Mouse (Mus musculus) liver, postnatal 0 days (tissue): ENCODE results near the gene Lrrc59. TPM values are rescaled to one million over a fixed set of nuclear protein-coding genes. Genes with fewer than 3 reads are reported as not detected.
A peak's percentile ranks its signal among the peaks of the same experiment; 100 is the strongest.

ENCODE experiments used
- ATAC-seq: fragments of 200-750 bp; cut with Nextera tagmentation; 2 replicates; pipeline ENCODE4 v1.8.0; 2017; ENCODE audit warnings: mild to moderate bottlenecking, moderate library complexity
- DNase-seq: peaks from one replicate; pipeline ENCODE4 v3.0.0-alpha.2; 2016
- H3K27ac ChIP-seq: fragments of 300-500 bp; sonication (generic); 2 replicates; pipeline ENCODE4 v1.5.1; 2014; ENCODE audit warnings: antibody characterized with exemption, moderate library complexity, mild to moderate bottlenecking, low read depth
- H3K27me3 ChIP-seq: fragments of 300-500 bp; sonication (generic); 2 replicates; pipeline ENCODE4 v1.6.1; 2014; ENCODE audit warnings: low read length, control low read depth, mixed read lengths; ENCODE audit not compliant: insufficient read depth
- H3K36me3 ChIP-seq: fragments of 300-500 bp; sonication (generic); replicated peaks from 2 replicates; pipeline ENCODE4 v1.6.1; 2014; ENCODE audit warnings: mild to moderate bottlenecking, control low read depth, low read length, moderate library complexity, mixed read lengths; ENCODE audit not compliant: insufficient read depth
- H3K4me1 ChIP-seq: fragments of 300-500 bp; sonication (generic); 2 replicates; pipeline ENCODE4 v1.6.1; 2014; ENCODE audit warnings: antibody characterized with exemption, mild to moderate bottlenecking, control low read depth; ENCODE audit not compliant: insufficient read depth
- H3K4me2 ChIP-seq: fragments of 300-500 bp; sonication (generic); 2 replicates; pipeline ENCODE4 v1.6.1; 2014; ENCODE audit warnings: low read depth, mild to moderate bottlenecking, low read length, moderate library complexity, mixed read lengths
- H3K4me3 ChIP-seq: fragments of 300-500 bp; sonication (generic); 2 replicates; pipeline ENCODE4 v1.5.1; 2014; ENCODE audit warnings: low read depth, low read length
- H3K9ac ChIP-seq: fragments of 300-500 bp; sonication (generic); replicated peaks from 2 replicates; pipeline ENCODE4 v1.6.1; 2014; ENCODE audit warnings: mild to moderate bottlenecking, moderate library complexity
- H3K9me3 ChIP-seq: fragments of 300-500 bp; sonication (generic); 2 replicates; pipeline ENCODE4 v1.6.1; 2016; ENCODE audit warnings: mild to moderate bottlenecking, control low read depth, low read length, mixed read lengths
- CTCF ChIP-seq: sonication (generic); IDR thresholded peaks from 2 replicates; pipeline ENCODE4 v1.5.1; 2016; ENCODE audit warnings: antibody characterized with exemption, low read depth
- EP300 ChIP-seq: IDR thresholded peaks from 2 replicates; pipeline ENCODE4 v1.6.1; 2016; ENCODE audit warnings: antibody characterized with exemption, low read depth, mild to moderate bottlenecking
- WGBS: fragments of 180-500 bp; shearing (Covaris S2); extraction: QIAGEN DNeasy Blood & Tissue Kit; methylation state at CpG from one replicate; pipeline ENCODE4 v1.1.7; 2014; ENCODE audit not compliant: insufficient replicate concordance; 5-methylcytosine and 5-hydroxymethylcytosine counted together
- polyA plus RNA-seq: library from polyadenylated mRNA; unstranded; fragments of >200 nt; fragmentation: Nextera tagmentation; extraction: Ambion mirVana; gene quantifications from 2 replicates; pipeline ENCODE4 v1.2.1, GENCODE M21; 2015

The Lrrc59 gene
- polyA plus RNA-seq, 1 experiment from 2014 or later: 57.0 TPM

GRCm38 (mm10) chr11:94598437-94599120, 31.0 kb upstream of the Lrrc59 start:
- Histone ChIP-seq H3K9me3 (no peaks in the 10 kb centered on the region), H3K36me3 (no peaks in the 10 kb centered on the region), H3K27ac (peak overlapping the region; percentile 30; the same call in 1 of the 2 replicates), H3K4me1 (peaks cover 10% of the 10 kb centered on the region), H3K27me3 (no peaks in the 10 kb centered on the region), H3K4me3 (no peak overlapping the region), H3K4me2 (no peak overlapping the region), H3K9ac (no peak overlapping the region)
- ATAC-seq: 0 out of 2 replicates have a peak, but pooled peaks have one; percentile 22
- WGBS: 68% methylated on average over 6 of the region's 6 CpGs
- no peak for DNase-seq
- no peak for TF ChIP-seq EP300
- peak; percentile 47 for TF ChIP-seq CTCF

- no peaks in the 10 kb centered on the region for H3K9me3 ChIP-seq
- no peak overlapping the region for H3K9ac ChIP-seq
- H3K27ac ChIP-seq: no peak overlapping the region
- 82% methylated on average over 7 of the region's 7 CpGs for WGBS
- no peak for TF ChIP-seq CTCF
- no peak for TF ChIP-seq EP300
- no peak for DNase-seq
- no peaks in the 10 kb centered on the region for H3K27me3 ChIP-seq
- no peak for ATAC-seq
- no peaks in the 10 kb centered on the region for H3K36me3 ChIP-seq
- H3K4me3 ChIP-seq: no peak overlapping the region
- peaks cover 10% of the 10 kb centered on the region for H3K4me1 ChIP-seq
- H3K4me2 ChIP-seq: peak overlapping the region; percentile 63
Measured at GRCm38 (mm10) chr11:94600447-94600846, 29.1 kb upstream of the Lrrc59 start.

GRCm38 (mm10) chr11:94601321-94602281, 28.0 kb upstream of the Lrrc59 start, which contains the start of gene Acsf2:
TSS of gene Acsf2 (minus strand) at chr11:94601871.
- Histone ChIP-seq H3K27ac (peak within 1 kb of the TSS; percentile 31), H3K4me2 (peak within 1 kb of the TSS; percentile 63), H3K36me3 (no peaks in the 10 kb centered on the region), H3K27me3 (no peaks in the 10 kb centered on the region), H3K4me1 (peaks cover 10% of the 10 kb centered on the region), H3K9me3 (no peaks in the 10 kb centered on the region), H3K9ac (peak within 1 kb of the TSS; percentile 67), H3K4me3 (peak within 1 kb of the TSS; percentile 44)
- 2% methylated on average over 45 of the region's 52 CpGs for WGBS
- DNase-seq (peak; percentile 85), ATAC-seq (peak; percentile 85)
- no peak for TF ChIP-seq CTCF
- TF ChIP-seq EP300: no peak

GRCm38 (mm10) chr11:94602356-94602955, 27.1 kb upstream of the Lrrc59 start:
- Histone ChIP-seq H3K9ac (no peak overlapping the region), H3K9me3 (no peaks in the 10 kb centered on the region), H3K36me3 (no peaks in the 10 kb centered on the region), H3K27ac (no peak overlapping the region), H3K4me2 (peak overlapping the region; percentile 63), H3K27me3 (no peaks in the 10 kb centered on the region), H3K4me3 (no peak overlapping the region), H3K4me1 (peaks cover 10% of the 10 kb centered on the region)
- no peak for TF ChIP-seq CTCF
- no peak for TF ChIP-seq EP300
- 72% methylated on average over 11 of the region's 11 CpGs for WGBS
- DNase-seq (no peak), ATAC-seq (no peak)

- Histone ChIP-seq H3K9me3 (no peaks in the 10 kb centered on the region), H3K36me3 (no peaks in the 10 kb centered on the region), H3K27me3 (no peaks in the 10 kb centered on the region), H3K4me3 (no peak overlapping the region), H3K4me2 (no peak overlapping the region), H3K27ac (no peak overlapping the region), H3K9ac (no peak overlapping the region), H3K4me1 (0 out of 2 replicates have a peak, but pooled peaks cover 5% of the 10 kb centered on the region)
- WGBS: 47% methylated on average over 4 of the region's 4 CpGs
- DNase-seq (no peak), ATAC-seq (no peak)
- no peak for TF ChIP-seq CTCF
- TF ChIP-seq EP300: no peak
Measured at GRCm38 (mm10) chr11:94610744-94611740, 18.5 kb upstream of the Lrrc59 start.
